Mouse (Mus musculus) fibroblast of lung, adult 2 months (primary cell): ENCODE measurements around the gene Sema4f.

Experiments
- DNase-seq: peaks from one replicate; pipeline ENCODE4 v3.0.0-alpha.2; 2011; ENCODE audit warnings: low read depth

The Sema4f gene

DNA sequence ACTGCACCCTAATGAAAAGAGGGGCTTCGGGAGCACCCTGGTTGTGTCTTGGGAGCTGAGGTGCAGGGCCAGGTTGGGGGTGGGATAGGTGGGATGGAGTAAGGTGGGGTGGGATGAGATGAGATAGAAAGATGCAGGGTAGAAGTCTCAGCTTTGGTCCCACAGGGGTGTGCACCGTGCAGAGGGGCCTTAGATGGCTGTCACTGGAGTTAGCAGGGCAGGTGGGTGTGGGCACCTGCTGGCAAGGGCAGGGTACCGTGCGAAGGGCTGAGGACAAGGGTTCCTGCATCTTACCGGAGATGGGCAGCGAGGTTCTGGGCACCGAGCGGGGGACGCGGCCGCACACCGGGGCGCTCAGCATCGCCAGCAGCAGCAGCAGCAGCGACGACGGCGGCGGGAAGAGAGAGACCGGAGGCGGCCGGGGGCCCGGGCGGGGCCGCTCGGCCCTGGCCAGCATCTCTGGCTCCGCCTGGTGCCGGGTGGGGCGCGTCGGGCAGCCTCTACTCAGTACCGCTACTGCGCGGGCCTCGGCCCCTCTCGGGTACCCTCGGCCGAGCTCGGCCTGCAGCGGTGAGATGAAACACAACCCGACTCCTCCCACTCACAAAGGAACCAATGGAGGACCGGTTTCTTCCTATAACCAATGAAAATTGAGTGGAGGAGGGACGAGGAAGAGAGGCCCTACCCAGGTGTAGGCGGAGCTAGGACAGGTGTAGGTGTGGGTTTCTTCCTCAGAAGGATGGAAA, at the start of gene Sema4f:
Sema4f (minus strand) TSS at position 603 of the 746 bp plus-strand sequence.
- no peak for DNase-seq

DNA sequence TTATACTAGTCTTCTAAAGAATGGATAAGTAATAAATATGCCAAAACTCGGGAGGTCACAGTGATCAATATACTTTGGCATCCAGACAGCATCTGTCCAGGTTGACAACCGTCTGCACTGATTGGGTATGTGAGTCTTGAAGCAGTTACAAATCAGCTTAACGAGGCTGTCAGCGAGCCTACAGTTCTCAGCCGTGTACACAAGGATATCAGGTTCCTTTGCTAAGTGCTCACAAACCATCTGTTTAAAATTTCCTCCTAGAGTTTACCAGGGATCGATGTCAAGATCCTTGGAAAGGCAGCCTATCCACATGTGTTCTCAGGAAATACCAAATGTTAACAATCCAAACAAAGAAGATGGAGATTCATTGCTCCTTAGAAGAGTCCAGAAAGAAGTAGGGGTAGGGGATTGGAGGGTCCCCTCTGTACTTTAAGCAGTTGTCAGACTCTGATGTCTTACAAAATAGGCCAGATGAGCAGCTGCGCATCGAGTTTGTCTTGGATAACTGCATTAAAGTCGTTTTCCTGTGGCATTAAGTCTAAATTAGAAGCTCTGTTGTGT, 47.9 kb upstream of the Sema4f start:
- no peak for DNase-seq

DNA sequence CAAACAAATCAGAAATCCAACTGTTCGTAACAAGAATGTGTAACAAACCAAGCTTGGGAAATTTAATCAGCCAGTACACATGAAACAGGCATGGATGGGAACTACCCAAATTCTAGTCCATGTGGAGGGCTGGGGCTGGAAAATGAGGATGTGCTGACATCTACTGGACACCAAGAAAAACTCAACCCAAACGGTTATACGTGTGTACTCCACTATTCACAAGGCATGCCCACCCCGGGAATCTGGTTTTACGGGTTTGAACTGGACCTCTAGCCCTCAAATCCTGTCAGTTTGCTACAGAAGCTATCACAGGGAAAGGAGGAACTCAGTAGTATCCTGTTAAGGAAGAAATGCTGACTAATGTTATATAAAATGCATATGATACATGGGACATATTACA, 31.5 kb upstream of the Sema4f start:
- DNase-seq: peak; percentile 54

DNA sequence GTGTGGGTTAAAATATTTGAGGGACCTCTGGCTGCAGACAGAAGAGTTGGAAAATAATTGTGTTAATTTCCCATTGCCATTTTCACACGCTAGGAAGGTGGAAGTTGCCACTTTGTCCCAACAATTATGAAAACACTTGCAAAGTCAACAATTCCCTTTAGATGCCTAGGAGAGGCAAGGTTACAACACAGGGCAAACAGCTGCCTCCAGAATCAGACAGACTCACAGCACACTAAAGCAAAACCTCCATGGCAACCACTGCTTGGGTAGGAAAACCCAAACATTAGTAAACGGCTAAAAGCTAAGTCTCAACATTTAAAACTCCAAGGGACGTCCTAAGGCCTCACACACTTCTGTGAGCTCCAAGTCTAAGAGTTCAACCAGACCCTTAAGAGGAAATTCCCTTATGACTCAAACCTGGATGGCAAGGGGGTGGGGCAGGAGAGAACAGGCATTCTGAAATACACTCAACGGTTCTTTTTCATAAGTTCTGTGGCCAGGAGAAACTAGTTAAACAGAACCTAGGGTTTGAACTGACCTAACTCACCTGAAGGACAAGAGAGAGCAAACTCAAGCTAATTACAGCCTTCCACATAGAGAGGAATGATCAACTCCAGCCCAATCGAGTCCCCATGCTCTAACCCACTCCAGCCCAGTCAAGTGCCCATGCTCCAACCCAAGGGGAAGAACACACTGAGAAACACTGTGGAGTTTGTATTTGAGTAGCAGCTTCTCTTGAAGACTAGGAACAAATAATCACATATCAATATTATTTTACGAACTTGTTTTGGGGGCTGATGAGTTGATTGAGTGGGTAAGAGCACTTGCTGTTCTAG, 29.9 kb upstream of the Sema4f start:
- DNase-seq: no peak

DNA sequence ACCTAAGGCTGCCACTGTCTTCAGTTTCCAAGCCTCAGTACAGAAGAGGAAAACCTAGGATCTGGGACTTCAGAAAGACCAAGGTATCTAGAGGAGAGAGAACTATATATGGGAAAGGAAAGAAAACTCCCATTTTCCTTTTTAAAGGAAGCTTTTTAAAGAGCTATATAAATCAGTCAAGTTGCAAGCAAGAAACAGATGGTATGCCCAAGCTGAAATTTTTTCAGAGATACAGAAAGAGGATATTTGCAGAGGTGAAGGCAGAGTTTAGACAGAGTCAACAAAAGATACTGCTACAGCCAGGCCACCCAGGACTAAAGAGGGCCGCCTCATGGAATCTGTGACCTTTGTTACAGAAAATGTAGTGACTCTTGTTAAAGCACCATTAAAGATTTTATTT, 22.1 kb upstream of the Sema4f start:
- no peak for DNase-seq

DNA sequence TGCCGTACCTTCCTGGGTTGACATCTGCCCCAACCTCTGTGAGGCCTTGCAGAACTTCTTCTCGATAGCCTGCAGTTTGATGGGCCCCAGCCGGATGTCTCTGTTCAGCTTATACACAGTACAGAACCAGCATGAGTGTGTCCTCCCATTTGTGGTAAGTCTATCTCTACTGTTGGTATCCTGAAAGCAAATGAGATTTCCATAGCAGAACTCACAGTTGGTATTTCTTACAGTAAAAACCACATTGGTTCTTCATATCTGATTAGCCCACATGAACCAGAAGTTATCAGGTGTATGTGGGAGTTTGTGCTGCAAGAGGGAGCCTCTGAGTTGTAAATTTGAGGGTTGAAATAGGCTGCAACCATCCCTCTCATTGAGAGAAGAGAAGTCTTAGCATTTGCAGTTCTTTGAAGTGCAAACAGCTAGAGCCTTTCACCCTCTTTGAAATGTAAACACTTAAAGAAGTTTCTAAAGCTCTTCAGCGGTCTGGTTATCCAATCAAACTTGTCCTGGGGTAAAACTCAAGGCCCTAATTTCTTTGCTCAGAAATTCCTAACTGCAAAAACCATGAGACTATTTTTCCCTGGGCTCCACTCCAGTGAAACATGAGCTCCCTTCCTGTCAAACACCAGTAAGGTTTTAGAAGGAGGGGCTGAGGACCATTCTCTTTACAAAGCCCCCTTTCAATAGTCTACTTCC, 17.1 kb upstream of the Sema4f start:
- DNase-seq: peak; percentile 31

DNA sequence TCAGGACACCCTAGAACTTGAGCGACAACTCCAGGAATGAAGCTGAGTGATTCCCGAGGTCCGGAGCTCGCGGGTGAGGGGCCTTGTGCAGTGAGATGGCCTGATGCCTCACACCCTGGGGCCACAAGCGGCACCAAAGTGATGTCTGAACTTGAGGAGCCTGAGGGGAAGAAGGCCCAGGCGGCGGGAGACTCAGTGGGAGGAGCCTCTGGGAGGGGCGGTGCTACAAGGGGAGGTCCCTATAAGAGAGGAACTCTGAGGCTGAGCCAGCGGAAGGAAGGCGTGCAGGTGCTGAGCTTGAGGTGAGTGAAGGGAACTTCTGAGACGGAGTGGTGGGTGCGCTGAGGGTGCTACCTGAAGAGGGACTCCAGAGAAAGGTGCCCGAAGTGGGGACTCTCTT, 7.1 kb upstream of the Sema4f start, which contains the start of gene M1ap:
M1ap (plus strand) TSS at position 252 of the 400 bp plus-strand sequence.
- DNase-seq: no peak

DNA sequence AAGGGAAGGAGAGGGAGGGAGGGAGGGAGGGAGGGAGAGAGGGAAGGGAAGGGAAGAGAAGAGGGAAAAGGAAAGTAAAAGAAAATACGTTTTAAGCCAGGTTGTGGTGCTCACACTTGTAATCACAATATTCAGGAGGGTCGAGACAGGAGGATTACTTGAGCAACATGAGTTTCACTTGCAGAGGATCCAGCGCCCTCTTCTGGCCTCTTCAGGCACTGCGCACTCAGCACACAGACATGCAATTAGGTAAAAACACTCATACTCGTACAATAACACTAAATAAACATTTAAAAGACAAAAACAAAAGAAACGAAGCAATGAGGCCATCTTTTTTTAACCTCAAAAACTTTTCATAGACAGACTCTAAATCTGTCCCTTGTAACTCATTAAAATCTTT, 6.2 kb upstream of the Sema4f start:
- no peak for DNase-seq

DNA sequence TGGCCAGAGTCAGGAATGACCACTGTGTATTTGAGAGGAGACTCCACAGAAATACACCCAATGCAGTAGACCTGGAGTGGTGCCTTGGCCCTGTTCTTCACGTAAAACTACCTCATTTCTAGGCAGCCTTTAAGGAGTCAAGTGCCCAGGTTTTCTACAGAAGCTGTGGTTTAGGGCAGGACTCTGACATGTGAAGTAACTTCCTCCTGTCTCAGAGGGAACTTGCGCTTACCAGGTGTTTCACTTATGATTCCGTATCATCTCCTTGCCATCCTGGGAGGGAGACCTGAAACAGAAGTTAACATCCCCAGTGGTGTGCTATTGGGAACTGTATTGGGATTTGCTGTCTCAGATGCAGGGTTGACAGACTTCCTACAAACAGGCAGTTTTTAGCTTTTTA, 1.2 kb upstream of the Sema4f start:
- no peak for DNase-seq

DNA sequence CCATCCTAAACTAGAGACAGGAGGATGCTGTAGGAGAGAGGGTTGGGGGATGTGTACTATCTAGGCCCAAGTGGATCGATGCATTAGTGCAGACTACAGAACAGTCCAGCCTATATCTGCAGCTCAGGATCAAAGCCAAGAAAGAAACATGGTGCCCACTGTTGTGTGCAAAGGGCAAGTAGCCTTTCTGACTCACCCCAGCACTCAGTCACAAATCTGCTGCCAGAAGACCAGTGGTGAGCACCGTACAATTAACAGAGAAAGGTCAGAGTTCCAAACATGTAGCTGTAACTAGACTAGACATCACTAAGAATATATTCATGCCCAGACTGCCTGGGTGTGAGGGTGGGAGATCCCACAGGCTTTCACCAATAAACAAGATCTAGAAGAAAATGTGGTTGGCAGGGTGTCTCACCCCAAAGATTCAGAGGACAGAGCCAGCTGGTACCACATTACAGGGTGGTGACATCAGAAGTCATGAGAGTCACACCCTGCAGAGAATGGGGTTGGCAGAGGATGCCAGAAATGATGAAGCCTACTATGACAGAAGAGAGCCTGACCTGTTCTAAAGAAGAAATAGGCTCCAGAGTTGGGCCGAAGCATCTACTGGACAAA, 4.8 kb downstream of the Sema4f start:
- peak; percentile 42 for DNase-seq

DNA sequence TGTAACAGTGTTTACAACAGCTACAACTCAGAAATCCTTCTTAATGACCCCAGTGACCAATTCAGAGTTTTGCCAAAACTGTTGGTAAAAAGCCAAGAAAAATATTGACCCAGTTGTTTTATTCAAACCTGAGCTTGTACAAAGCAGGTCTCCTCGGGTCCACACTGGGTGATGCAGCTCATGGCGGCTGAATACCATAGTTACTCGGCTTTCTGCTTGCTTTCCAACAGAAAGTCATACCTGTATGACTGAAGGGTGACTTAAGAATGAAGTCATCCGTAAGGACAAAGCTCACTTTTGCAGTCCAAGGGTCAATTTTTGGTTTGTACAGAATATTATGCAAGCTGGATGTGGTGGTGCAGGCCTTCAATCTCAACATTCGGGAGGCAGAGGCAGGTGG, 12.0 kb downstream of the Sema4f start:
- DNase-seq: no peak

DNA sequence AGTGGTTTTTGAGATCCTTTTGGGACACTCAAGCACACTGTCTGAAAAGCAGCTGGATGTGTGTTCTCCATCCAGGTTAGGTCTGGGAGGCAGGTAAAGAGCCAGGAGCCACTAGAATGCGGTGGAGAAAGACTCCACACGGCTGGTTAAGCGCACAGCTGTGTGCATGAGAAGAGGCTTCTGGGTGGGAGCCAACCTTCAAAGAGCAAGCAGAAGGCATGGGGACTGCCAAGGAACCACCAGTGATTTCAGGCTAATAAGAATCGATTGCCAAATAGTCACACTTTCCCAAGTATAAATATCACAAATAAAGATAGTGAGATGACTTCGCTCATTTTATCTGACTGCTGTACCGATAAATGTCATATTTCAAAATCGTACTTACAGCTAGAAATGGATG, 13.0 kb downstream of the Sema4f start:
- no peak for DNase-seq

DNA sequence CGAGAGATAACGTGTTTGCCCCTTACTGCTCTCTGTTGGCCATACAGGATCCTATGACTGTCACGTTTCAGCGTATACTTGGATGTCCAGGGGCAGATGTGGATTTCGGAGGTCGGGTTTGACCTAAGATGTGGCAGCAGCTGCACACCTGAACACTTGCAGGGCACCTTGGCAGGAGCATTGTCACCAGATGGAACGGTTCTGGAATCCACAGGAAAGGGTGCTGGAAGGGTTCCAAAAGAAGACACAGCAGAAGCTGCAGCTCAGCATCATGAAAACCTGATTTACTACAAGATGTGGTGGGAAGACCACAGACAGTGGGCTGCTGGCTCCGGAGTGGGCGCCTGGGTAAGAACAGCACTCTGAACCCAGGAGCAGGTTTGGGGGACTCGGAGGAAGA, 13.5 kb downstream of the Sema4f start:
- DNase-seq: no peak

DNA sequence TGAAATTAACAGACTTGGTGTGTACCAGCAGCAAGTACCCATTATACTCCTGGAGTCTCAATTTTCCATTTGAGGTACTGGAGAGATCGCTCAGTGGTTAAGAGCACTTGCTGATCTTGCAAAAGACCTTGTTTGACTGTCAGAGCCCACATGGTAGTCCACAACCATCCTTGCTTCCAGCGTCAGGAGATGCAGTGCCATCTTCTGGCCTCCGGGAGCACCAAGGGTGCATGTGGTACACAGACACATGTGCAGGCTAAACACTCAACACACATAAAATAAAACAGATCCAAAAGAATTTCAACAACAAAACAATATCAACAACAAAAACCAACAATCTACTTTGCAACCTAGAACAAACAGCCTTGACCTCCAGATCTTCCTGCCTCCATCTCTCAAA, 14.6 kb downstream of the Sema4f start:
- no peak for DNase-seq

DNA sequence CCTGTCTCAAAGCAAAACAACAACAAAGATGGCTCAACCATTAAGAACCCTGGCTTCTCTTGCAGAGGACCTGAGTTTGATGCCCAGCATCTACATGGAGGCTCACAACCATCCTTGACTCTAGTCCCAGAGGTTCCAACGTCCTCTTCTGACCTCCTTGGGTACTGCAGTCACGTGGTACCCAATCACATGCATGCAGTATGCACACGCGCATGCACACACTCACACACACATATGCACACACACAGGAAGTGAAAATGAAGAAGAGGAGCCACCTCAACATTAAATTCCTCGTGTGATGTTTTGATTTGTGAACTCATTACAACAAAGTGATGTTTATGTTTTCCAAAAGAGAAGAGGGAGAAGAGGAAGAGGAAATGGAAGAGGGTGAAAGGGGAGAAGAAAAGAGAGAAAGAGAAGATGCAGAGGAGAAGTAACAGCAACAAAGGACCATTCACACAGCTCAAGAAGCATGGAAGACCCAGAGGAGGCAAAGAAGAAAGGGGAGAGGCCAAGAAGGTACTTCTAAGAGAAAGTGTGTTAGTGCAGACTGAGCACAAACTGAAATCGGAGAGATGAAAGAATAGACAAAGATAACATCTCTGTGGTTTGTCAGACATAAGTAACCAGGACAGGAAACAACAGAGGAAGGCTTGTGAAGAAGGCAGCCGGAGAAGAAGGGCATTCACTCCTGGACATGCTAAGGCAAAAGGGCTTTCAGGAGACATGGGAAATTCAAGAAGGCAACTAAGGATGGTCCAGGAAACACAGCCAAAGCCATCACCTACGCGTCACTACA, 17.9 kb downstream of the Sema4f start:
- DNase-seq: no peak

DNA sequence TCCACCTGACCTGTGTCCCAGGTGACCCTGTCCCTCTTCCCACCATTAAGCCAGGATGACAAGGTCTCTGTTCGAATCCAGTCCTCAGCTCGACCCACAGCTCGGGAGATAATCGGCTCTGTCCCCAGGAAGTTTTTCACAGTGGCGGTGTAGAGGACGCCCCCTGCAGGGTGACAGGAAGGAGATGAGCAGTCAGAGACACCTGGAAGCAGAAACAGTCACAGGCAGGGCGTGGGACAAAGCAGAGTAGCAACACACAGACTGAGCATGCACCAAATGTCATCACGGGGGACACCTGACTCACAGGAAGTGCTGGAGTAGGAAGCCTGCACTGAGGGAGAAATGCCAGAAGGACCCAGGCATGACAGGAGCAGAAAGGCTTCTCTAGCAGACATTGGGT, 20.0 kb downstream of the Sema4f start:
- no peak for DNase-seq

DNA sequence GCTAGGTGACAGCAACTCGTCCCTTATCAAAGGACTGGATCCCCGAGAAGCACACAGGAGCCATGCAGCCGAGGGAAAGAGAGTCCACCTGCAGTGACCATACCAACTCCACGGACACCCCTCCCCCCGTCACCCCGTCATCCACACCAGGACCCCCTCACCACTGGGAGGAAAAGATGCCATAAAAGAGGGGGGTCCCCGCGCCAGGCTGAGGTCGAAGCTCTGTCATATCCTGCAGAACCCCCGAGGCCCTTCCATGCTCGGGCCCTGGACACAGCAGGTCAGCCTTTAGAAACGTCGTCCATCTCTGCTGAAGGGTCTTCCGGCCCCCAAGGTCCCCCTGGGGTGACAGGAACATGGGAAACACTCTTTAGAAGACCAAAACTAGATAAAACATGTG, 21.2 kb downstream of the Sema4f start:
- no peak for DNase-seq

DNA sequence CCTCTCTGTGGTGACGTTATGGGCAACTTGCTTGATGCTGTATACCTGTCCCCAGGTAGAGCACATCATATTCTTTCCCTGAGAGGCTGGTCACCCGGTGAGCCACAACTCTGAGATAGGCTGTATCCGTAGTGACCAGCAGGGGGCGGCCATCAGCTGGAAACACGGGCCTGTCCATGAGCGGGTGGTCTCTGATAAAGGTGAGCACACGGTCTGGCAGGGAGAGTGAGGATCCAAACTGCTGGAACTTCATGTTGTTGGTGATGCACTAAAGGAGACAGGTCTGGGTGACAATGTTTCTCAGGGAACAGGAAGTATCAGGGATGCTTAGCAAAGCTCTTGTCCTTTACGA, 21.8 kb downstream of the Sema4f start:
- no peak for DNase-seq

DNA sequence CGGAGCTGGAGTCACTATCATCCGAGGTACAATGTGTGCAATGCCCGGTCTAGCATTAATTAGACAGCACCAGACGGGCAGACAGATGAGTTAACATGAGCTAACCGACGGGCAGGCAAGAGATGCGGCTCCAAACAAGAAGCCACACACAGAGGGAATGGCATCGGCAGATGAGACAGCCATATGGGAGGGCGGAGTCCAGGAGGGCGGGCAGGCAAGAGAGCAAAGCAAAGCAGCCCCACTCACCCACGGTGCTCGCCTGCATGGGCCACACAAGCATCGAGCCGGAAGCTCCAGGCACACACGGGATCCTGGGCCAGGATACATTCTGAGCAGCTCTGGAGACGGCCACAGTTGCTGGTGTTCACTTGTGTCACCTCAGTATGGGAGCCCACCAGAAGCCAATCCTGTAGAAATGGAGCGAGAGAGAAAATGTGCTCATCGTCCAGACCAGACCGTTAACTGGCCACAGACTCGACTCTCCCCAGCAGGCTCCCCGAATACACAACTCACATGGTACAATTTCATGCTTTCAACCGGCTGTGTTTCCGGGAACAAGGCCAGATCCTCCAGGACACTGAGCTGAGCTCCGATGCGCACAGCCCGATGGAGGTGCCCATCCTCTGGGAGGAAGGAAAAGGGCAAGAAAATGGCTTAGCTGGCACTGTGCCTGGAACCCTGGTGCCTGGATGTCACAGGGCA, 22.3 kb downstream of the Sema4f start:
- no peak for DNase-seq

DNA sequence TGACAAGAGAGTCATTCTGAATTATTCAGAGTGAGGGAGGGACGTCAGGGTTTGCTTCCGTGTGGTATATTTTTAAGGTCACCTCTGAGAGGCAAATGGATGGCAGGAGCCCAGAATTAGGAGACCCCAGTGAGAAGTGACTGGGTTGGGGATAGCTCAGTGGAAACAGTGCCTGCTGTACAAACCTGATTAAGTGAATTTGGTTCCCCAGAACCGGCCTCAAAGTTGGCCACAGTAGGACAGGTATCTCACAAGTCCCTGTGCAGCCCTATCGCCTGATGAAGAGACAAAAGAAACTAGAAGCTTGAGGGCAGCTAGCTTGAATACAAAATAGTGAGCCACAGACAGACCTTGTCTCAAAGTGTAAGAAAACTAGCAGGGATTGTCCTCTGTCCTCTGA, 23.1 kb downstream of the Sema4f start:
- no peak for DNase-seq

DNA sequence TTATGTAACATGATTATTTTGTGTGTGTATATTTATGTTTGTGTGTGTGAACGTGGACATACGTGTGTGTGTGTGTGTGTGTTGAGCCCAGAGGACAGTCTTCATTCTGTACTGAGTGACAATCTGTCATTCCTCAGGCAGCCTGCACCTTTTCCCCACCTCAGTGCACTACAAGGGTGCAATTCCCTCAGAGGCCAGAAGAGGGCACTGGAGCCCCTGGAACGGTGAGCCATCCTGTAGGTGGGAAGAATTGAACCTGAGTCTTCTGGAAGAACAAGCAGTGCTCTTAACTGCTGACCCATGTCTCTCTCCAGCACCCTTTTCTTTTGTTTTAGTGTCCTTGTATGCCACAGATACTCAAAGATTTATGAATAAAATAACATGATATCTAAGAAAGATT, 23.7 kb downstream of the Sema4f start:
- DNase-seq: no peak
